2 mouse cellular contexts compared by ENCODE assay signal in the genomic region with DNA sequence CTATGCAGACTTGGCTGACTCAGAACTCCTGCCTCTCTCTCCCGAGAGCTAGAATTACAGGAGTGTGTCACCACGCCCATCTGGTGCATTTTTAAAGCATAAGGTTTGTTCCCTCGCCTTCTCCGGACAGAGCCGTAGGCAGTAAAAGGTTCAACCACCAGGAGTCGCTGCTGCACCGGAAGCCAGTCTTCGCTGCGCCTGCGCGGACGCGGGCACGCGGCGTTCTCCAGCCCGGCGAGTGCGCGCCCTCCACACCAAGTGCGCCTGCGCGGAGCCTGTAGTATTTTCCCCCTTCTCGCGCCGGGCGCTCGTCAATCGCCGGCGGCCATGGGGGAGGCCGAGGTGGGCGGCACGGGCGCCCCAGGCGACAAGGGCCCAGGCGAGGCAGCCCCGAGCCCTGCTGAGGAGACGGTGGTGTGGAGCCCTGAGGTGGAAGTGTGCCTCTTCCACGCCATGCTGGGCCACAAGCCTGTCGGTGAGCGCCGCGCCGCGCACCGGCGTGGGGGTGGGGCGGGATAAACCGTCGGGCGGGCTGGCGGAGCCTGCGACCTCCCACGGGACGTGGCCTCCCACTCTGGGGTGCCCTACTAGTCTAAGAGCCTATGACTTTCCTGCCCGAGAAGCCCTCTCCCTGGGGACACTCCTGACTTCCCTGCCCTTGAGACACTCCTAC.
TF ChIP-seq lines count a peak whose summit lies in the region.

No protein-coding gene starts in this region.

TF ChIP-seq in C2C12, 6 proteins besides CTCF, POLR2A, EP300 and RAD21:
- TF ChIP-seq MYOD1 (IDR thresholded peaks at IDR 0.05; ENCODE audit: control insufficient read depth, insufficient read length, low read depth) (no peak), FOSL1 (IDR thresholded peaks at IDR 0.05; ENCODE audit: insufficient read depth, low read length, poor library complexity, severe bottlenecking) (no peak), MAX (IDR thresholded peaks at IDR 0.05) (peak; percentile 87)

TF ChIP-seq in myocyte, 11 proteins besides CTCF, POLR2A, EP300 and RAD21:
- TF ChIP-seq SRF (IDR thresholded peaks at IDR 0.05; ENCODE audit: control insufficient read depth, insufficient read length, low read depth) (peak; percentile 21), POLR2AphosphoS2 (IDR thresholded peaks at IDR 0.05; ENCODE audit: insufficient read length, low read depth) (peak; percentile 80), MYOD1 (IDR thresholded peaks at IDR 0.05; ENCODE audit: control insufficient read depth in 1 of 3, insufficient read length in 2 of 3, low read depth in 2 of 3) (peak in 1 of 3 experiments; percentile 21), MYOG (IDR thresholded peaks at IDR 0.05; ENCODE audit: control insufficient read depth in 1 of 3, insufficient read depth in 1 of 3, insufficient read length in 2 of 3, low read depth in 2 of 3) (no peak), MAX (IDR thresholded peaks at IDR 0.05; ENCODE audit: low read depth) (no peak)
